Mouse (Mus musculus) olfactory bulb, adult 2 months (tissue): ENCODE data around the gene Atl3. TPM values are rescaled to one million over a fixed set of nuclear protein-coding genes. Genes with fewer than 3 reads are reported as not detected.

ENCODE experiments used
- H3K27ac ChIP-seq: fragments of 200-500 bp; 2 replicates; pipeline ENCODE4 v1.5.1; 2012; ENCODE audit warnings: low read depth, low read length; ENCODE audit not compliant: insufficient read depth
- H3K4me1 ChIP-seq: fragments of 200-500 bp; 2 replicates; pipeline ENCODE4 v1.6.1; 2012; ENCODE audit warnings: low read length; ENCODE audit not compliant: control insufficient read depth, insufficient read depth
- H3K4me3 ChIP-seq: fragments of 200-500 bp; 2 replicates; pipeline ENCODE4 v1.5.1; 2012; ENCODE audit warnings: mild to moderate bottlenecking, low read depth, low read length, moderate library complexity; ENCODE audit not compliant: insufficient read depth
- CTCF ChIP-seq: fragments of 200-500 bp; IDR thresholded peaks from 2 replicates; pipeline ENCODE4 v1.5.1; 2012; ENCODE audit warnings: low read depth, mild to moderate bottlenecking, low read length, moderate library complexity; ENCODE audit not compliant: insufficient read depth
- POLR2A ChIP-seq: fragments of 200-500 bp; IDR thresholded peaks from 2 replicates; pipeline ENCODE4 v1.6.1; 2012; ENCODE audit warnings: mild to moderate bottlenecking, low read depth, low read length, moderate library complexity; ENCODE audit not compliant: insufficient read depth
- WGBS: fragments of 180-500 bp; shearing (Covaris S2); methylation state at CpG from one replicate; pipeline ENCODE4 v1.1.7; 2018; 5-methylcytosine and 5-hydroxymethylcytosine counted together
- polyA plus RNA-seq: library from polyadenylated mRNA; stranded (reverse); fragments of >200 nt; gene quantifications from 2 replicates; pipeline ENCODE4 v1.2.4, GENCODE M21; 2012; ENCODE audit warnings: low replicate concordance; ENCODE audit not compliant: missing spikeins, insufficient read depth, insufficient read length

The Atl3 gene
- polyA plus RNA-seq, 1 experiment = not detected

DNA sequence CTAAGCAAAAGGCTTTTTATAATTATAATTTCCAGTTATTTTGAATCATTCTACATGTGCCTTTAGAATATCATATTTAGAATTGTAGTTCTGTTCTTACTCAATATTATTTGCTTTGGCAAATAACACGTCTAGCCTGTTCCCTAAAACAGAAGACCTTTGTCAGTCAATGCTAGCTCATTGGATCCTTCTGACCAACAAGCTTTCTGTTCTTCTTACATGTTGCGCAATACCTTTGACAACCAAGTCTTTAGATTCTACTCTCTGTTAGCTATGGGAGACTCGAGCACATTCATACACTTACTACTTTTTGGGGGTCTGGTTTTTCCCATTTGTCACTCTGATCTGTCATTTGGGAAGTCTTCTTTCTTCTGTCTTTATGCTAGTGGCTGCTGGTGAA is 27.8 kb downstream of the Atl3 start:
- TF ChIP-seq CTCF = no peak
- TF ChIP-seq POLR2A = no peak
- WGBS = 88% methylated on average over 3 of the region's 3 CpGs
- Histone ChIP-seq H3K4me1 (no peaks in the 10 kb centered on the region), H3K27ac (no peak overlapping the region), H3K4me3 (no peak overlapping the region)

- Histone ChIP-seq H3K4me1 (no peaks in the 10 kb centered on the region), H3K27ac (no peak overlapping the region), H3K4me3 (no peak overlapping the region)
- TF ChIP-seq POLR2A = no peak
- no peak for TF ChIP-seq CTCF
- 92% methylated on average over 2 of the region's 2 CpGs for WGBS
Observed at GRCm38 (mm10) chr19:7522856-7523255, 29.0 kb downstream of the Atl3 start.

DNA sequence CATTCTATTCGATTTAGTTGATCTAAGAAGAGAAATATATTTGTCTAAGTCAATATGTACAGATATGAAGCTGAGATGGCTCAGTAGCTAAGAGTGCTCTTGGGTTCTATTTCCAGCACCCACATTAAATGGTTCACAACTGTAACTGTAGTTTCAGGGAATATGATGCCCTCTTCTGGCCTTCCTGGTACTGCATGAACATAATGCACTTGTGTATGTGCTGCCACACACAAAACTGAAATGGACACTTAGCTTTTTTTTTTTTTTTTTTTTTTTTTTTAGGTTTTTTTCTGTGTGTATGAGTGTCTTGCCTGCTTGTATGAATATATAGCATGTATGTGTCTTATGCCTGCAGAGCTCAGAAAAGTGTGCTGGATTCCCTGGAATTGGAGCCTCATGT is 29.5 kb downstream of the Atl3 start:
- H3K4me1 ChIP-seq = no peaks in the 10 kb centered on the region
- H3K4me3 ChIP-seq = no peak overlapping the region
- no peak overlapping the region for H3K27ac ChIP-seq
- no peak for TF ChIP-seq POLR2A
- no peak for TF ChIP-seq CTCF
- 98% methylated on average over 1 of the region's 1 CpGs for WGBS

GRCm38 (mm10) chr19:7523781-7524180 is 29.9 kb downstream of the Atl3 start:
- H3K4me1 ChIP-seq = no peaks in the 10 kb centered on the region
- H3K4me3 ChIP-seq = no peak overlapping the region
- H3K27ac ChIP-seq = no peak overlapping the region
- TF ChIP-seq CTCF = no peak
- TF ChIP-seq POLR2A = no peak

DNA sequence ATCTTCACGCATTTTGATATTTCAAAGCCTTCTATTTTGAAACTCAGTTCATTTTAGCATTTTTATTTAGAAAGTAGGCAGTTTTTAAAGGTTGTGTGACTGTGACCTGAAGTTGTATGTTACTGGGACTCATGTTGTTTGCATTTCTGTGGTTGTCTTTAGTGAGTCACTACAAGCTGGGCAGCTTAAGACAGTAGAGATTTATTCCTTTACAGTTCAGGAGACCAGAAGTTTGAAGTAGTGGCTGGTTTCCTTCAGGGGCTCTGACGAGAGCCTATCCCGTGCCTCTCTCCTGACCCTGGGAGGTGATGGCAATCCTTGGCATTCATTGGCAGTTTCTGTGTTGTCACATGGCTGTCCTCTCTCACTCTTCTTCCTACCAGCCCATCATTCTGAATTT is 31.0 kb downstream of the Atl3 start:
- WGBS = 83% methylated on average over 3 of the region's 3 CpGs
- TF ChIP-seq POLR2A (no peak), CTCF (no peak)
- Histone ChIP-seq H3K4me1 (peaks cover 2% of the 10 kb centered on the region), H3K4me3 (no peak overlapping the region), H3K27ac (no peak overlapping the region)

DNA sequence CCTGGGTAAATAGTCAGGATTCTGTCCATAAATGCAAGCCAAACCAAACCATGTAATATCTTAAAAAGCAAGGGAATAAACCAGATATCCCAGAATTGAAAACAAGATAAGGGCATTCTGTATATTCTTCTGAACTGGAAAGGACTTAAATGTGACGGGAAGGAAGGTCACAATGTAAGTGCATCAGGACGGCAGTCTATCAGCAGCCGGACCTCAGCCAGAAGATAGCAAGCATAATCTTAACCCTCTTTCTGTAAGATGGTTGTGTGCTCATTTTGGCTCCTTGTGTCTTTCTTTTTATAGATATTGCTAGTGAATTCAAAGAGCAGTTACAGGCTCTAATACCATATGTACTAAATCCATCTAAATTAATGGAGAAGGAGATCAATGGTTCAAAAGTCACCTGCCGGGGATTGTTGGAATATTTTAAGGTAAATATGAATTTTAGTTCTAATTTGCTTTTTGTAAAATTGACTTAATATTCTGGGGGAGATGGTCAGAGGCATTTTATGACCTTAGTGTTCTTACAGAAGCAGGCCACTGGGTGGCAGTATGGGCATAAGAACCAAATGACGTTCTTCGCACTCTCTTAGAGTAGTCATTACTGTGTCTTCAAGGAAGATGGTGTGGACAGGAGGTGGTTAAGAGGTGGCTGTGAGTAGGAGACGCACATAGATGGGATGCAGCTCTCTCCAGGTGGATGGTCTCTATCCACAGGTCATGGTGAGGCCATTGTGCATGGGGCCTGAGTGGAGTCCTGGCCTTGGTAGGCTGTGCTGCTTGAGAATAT is 35.0 kb downstream of the Atl3 start:
- 42% methylated on average over 7 of the region's 7 CpGs for WGBS
- no peak overlapping the region for H3K4me3 ChIP-seq
- no peak overlapping the region for H3K27ac ChIP-seq
- H3K4me1 ChIP-seq = peaks cover 6% of the 10 kb centered on the region
- TF ChIP-seq CTCF = no peak
- no peak for TF ChIP-seq POLR2A

- Histone ChIP-seq H3K4me1 (peaks cover 6% of the 10 kb centered on the region), H3K27ac (no peak overlapping the region), H3K4me3 (no peak overlapping the region)
- no peak for TF ChIP-seq CTCF
- no peak for TF ChIP-seq POLR2A
- 73% methylated on average over 5 of the region's 5 CpGs for WGBS
Observed at GRCm38 (mm10) chr19:7531906-7532305, 38.1 kb downstream of the Atl3 start.

- 43% methylated on average over 5 of the region's 5 CpGs for WGBS
- TF ChIP-seq CTCF (no peak), POLR2A (no peak)
- Histone ChIP-seq H3K4me3 (no peak overlapping the region), H3K27ac (no peak overlapping the region), H3K4me1 (peaks cover 6% of the 10 kb centered on the region)
Observed at GRCm38 (mm10) chr19:7533891-7534290, 40.1 kb downstream of the Atl3 start.

DNA sequence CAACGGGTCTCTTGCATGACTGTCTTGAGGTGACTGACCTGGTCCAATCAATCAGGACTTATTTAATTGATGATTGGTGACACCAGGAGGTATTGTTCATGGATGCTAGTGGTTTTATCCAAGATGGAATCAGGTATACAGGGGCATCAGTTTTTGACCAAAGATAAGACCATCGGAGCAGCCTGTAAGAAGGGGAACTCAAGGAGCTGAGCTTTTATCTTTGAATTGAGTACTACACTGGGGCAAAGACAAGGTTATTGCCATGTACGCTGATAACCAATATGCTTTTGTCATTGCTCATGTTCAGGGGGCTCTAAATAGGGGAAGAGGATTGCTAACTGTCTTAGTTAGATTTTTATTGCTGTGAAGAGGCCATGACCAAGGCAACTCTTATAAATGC is 55.1 kb downstream of the Atl3 start:
- 93% methylated on average over 3 of the region's 3 CpGs for WGBS
- TF ChIP-seq CTCF (no peak), POLR2A (no peak)
- Histone ChIP-seq H3K4me3 (no peak overlapping the region), H3K4me1 (no peaks in the 10 kb centered on the region), H3K27ac (no peak overlapping the region)
